Mouse (Mus musculus): ENCODE results near the gene Il15ra.

Gene Il15ra

DNA sequence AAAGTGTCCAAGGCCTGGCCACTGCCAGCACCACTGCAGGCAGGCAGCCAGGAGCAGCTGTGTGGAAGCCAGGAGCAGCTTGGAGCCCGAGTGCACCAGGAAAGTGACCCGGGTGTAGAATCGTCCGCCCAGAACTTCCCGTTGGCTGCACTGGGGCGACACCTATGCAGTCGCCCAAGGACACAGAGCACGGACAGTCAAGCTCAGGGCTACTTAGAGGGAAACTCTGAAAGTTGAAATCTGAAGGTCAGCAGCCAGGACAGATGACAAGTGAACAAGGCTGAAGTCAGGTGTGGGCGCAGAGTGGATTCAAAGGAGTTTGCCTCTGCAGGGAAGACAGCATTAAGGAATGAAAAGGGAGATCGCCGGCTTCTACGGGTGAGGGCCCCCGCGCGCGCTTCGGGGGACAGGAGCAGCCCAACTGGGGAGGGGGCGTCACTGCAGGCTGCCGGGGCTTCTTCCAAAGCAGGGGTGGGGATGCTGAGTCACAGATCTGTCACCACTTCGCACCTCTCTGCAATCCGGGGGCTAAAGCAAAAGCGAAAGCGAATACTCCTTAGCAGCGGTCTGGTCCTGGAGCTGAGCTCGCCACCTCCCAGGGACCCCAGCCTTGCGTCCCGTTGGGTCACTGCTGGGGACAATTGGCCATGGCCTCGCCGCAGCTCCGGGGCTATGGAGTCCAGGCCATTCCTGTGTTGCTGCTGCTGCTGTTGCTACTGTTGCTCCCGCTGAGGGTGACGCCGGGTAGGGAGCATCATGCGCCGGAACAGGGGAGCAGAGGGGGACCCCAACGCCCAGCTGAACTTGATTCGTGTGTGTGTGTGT, at the start of gene Il15ra:
Gene Il15ra, plus strand, starts transcription at position 90 of the 825 bp plus-strand sequence.
- in situ Hi-C loops (cut with MboI; ENCODE audit: low pct_unique_long_range_greater_than_20kb in 1 of 2, low sequenced_read_pairs in 2 of 2, unreplicated experiment in 1 of 2): no loop called here

DNA sequence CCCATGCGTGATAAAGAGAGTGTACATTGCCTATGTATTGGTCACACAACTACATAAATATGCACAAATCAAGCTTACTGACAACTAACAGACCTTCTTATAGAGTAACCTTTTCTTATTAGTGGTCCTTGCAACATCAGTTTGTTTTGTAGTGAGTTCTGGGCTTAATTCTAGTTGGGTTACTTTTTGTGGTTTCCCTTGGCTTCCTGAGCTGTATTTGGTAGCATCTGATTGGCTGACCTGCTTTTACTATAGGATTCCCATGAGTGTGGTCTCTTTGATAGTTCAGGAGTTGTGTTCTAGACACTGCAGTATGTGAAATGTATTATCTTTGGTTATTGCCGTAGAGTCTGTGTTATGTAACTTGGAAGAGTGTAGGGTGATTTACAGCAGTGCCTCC, 47.5 kb upstream of the Il15ra start:
- in situ Hi-C loops (cut with MboI; ENCODE audit: low pct_unique_long_range_greater_than_20kb in 1 of 2, low sequenced_read_pairs in 2 of 2, unreplicated experiment in 1 of 2): no loop called here

DNA sequence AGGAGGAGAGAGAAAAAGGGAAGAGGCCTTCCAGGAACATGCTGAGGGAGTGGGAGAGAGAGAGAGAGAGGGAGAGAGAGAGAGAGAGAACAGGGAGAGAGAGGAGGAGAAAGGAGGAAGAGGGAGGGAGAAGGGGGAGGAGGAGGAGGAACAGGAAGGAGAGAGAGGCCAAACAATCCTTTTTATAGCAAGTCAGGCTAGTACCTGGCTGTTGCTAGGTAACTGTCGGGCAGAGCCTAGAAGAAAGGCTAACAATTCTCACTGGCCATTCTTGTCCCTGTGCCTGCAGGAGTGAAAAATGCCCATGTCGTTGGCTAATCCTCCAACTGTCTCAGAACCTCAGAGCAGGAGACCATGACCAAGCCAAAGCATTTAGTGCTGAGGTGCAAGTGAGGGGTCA, 45.8 kb upstream of the Il15ra start:
- in situ Hi-C loops (cut with MboI; ENCODE audit: low pct_unique_long_range_greater_than_20kb in 1 of 2, low sequenced_read_pairs in 2 of 2, unreplicated experiment in 1 of 2): no loop called here

DNA sequence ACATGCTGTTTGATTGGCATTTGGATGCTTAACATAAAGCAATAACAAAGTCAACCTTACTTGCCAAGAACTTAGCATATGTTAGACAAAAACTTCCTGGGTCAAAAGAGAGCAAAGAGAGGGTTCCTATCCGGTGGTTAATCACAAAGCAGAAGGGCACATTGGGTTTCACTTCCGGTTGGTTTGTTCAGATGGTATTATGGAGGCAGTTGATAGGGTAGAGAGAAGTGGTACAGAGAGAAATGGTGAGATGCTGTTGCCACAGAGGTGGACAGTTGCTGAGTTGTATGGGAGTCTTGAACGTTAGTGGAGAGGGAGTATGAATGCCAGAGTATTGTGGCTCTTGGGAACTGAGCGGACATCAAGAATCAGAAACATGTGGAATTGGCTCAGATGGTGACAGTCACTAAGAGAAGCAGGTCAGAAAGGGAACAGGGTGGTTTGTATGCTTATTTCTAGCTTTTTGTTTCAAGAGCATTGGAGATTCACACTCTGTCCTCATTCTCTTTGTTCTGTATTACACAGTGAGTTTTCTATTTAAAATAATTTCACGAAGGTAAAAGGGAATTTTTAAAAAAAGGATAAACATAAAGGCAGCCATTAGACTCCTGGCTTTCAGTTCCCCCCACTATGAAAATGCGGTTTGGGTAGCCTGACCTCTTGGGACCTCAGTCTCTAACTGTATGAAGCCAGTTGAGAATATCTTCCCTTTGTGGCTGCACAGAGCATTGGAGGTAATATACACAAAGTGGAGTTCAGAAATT, 42.8 kb upstream of the Il15ra start:
- in situ Hi-C loops (cut with MboI; ENCODE audit: low pct_unique_long_range_greater_than_20kb in 1 of 2, low sequenced_read_pairs in 2 of 2, unreplicated experiment in 1 of 2): no loop called here

DNA sequence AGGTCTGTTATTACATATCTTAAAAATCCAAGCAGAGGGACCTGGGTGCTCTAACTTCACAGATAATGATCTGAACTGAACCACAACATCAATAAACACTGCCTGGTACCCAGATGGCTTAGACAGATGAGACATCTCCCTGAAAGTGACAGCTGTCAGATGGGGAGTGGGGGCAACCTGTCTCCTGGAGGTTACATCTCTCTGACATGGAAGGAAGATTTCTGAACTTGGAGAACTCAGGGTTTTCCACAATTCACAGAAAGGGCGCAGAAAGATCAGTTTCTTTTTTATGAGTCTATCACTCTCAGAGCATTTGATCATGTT, 42.2 kb upstream of the Il15ra start:
- in situ Hi-C loops (cut with MboI; ENCODE audit: low pct_unique_long_range_greater_than_20kb in 1 of 2, low sequenced_read_pairs in 2 of 2, unreplicated experiment in 1 of 2): no loop called here

DNA sequence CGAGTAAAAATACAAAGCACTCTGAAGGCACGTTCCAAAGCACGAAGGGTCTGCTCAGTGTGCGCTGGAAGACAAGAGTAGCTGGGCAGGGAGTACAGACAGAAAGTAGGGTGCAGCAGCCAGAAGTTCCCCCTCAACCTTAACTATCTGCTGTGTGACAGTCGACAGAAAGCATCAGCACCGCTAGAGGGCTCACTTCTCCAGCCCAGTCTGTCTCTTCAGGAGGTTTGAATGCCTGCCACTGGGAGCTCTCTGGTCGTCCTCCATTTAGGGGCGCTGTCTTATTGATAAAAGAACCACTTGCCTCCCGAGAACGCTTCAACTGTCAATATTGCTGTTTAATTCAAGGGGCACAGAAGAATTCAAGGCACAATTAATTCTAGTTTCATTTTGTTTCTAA, 41.1 kb upstream of the Il15ra start:
- in situ Hi-C loops (cut with MboI; ENCODE audit: low pct_unique_long_range_greater_than_20kb in 1 of 2, low sequenced_read_pairs in 2 of 2, unreplicated experiment in 1 of 2): no loop called here

DNA sequence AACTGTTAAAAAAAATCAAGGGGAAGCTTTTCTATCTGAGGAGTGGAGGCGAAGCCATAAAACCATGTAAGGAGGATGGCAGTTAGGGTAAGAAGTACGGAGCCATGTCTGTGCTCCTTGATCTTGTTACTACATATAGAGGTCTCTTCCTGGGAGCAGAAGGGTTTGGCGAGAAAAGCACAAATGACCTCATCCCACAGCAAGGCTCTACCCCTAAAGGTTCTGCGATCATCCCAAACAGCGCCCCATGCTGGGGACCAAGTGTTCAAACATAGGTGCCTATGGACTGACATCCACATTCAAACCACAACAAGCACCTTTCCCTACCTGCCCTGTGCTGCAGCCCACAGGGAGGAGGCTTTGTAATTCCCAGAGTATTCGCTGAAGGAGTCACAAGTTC, 40.7 kb upstream of the Il15ra start:
- in situ Hi-C loops (cut with MboI; ENCODE audit: low pct_unique_long_range_greater_than_20kb in 1 of 2, low sequenced_read_pairs in 2 of 2, unreplicated experiment in 1 of 2): no loop called here

DNA sequence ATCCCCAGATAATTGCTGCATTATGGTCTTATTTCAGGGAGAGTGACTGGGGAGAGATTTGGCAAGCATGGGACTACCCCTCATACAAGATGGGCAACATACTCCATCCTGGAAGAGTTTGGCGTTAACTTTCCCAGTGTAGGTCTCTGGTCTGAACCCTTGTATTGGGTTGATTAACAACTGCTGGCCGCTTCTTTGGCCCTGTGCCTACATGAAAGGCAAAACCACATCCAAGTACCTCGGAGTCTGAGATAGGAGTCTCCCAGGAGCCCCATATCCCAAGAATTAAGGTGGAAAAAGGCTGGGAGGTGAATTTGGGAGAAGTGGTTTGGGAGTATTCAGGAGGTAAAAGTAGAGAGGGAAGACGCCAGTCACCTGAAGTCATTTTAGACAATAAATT, 40.3 kb upstream of the Il15ra start:
- in situ Hi-C loops (cut with MboI; ENCODE audit: low pct_unique_long_range_greater_than_20kb in 1 of 2, low sequenced_read_pairs in 2 of 2, unreplicated experiment in 1 of 2): no loop called here

DNA sequence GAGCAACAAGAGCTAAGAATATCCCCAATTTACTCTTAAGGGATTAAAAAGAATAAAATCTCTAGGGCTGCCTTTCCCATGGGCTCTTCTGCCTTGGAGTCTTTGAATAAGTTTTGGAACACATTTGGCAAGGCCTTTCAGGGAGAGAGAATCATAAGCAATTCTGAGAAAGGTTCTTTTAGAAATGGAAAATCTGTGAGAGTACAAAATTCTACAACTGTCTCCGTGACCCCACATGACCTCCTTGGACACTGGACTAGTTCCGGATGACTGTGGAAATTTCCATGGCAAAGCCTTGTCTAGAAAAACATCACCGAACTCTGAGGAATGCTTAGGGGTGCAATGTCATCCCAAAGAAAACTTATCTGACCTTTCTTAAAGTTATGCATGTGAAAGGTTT, 39.8 kb upstream of the Il15ra start:
- in situ Hi-C loops (cut with MboI; ENCODE audit: low pct_unique_long_range_greater_than_20kb in 1 of 2, low sequenced_read_pairs in 2 of 2, unreplicated experiment in 1 of 2): no loop called here

DNA sequence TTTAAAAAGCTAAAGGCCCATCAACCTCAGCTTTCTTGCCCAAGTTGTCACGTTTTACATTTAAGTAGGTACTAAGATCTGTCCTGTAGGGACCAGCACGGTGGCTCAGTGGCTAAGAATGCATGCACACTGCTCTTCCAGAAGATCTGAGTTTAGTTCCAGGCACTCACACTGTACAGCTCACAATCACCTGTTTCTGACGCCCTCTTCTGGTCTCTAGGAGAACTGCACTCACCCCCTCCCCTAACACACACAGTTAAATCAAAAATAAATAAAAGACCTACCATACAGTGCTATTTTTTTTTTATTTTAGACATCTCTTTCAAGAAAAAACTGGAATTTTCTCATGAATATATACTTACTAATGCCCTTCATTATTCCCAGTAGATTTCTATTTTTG, 32.9 kb upstream of the Il15ra start:
- in situ Hi-C loops (cut with MboI; ENCODE audit: low pct_unique_long_range_greater_than_20kb in 1 of 2, low sequenced_read_pairs in 2 of 2, unreplicated experiment in 1 of 2): no loop called here

DNA sequence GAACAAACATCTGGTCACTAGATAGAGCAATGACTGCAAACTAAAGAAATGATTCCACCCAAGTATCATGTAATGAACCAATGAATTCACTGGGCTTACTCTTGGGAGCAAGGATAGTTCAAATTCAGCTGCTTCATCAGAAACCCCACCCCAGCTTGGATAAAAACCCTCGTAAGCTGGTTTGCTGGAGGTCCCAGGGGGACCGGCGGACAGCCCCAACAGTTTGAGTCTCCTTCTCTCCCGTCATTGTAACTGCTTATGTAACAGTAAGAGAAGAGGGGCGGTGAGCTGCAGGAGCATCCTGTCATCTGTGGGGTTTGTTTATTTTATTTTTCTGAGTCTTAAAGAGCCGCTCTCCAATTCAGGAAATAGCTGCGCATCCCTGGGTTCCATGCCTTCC, 25.5 kb upstream of the Il15ra start:
- in situ Hi-C loops (cut with MboI; ENCODE audit: low pct_unique_long_range_greater_than_20kb in 1 of 2, low sequenced_read_pairs in 2 of 2, unreplicated experiment in 1 of 2): loop anchor here in 1 of 2 experiments (25.0 kb wide), 1 partner anchor 342 kb away; no protein-coding TSS in a partner anchor

DNA sequence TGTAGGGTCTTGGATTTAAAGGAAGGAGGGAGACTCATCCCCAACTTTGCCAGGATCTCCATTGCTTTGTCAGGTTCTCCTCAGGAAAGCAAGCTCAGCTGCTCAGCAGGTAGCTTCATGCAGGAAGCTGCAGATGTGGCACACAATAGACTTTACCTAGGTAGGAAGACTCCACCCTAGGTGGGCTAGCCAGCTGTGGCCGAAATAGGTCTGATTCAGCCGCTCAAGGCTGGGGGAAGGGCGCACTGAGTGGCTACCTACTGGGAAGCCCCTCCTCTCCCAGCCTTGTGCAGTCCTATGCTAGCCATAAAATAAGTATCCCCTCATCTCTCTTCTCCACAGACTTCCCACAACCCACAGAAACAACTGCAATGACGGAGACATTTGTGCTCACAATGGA, 22.4 kb upstream of the Il15ra start:
- in situ Hi-C loops (cut with MboI; ENCODE audit: low pct_unique_long_range_greater_than_20kb in 1 of 2, low sequenced_read_pairs in 2 of 2, unreplicated experiment in 1 of 2): loop anchor here in 1 of 2 experiments (25.0 kb wide), 1 partner anchor 345 kb away; no protein-coding TSS in a partner anchor

DNA sequence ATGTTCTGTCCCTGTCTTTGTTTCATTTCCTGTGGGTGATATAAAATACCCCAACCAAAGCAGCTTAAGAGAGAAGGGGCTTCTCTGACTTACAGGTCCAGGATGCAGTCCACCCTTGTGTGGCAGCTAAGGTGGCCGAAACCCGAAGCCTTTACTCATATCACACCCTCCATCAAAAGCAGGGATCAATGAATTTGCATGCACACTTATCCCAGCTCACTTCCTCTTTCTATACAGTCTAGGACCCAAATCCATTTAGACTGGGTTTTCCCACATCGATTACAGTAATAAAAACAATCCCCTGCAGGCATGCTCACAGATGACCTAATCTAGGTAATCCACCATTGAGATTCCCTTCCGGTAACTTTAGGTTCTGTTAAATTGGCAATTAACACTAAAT, 18.6 kb upstream of the Il15ra start:
- in situ Hi-C loops (cut with MboI; ENCODE audit: low pct_unique_long_range_greater_than_20kb in 1 of 2, low sequenced_read_pairs in 2 of 2, unreplicated experiment in 1 of 2): loop anchor here in 1 of 2 experiments (25.0 kb wide), 1 partner anchor 349 kb away; no protein-coding TSS in a partner anchor

DNA sequence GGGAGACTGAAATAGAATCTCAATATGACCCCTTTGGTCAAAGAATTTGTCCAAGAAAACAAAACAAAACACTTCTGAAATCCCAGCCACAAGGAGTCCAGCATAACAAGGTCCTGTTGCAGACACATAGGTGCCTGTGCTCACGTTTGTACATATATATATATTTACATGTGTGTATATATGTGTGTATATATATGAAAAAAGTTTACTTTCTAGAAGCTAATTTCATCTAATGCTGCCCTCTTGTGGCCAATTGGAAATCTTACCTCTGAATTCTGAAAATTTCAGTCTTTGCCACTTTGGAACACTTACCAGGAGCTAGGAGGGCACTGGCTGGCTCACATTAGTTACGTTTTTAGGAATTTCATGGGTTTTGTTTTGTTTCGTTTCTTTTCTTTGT, 17.7 kb upstream of the Il15ra start:
- in situ Hi-C loops (cut with MboI; ENCODE audit: low pct_unique_long_range_greater_than_20kb in 1 of 2, low sequenced_read_pairs in 2 of 2, unreplicated experiment in 1 of 2): loop anchor here in 1 of 2 experiments (25.0 kb wide), 1 partner anchor 350 kb away; no protein-coding TSS in a partner anchor

DNA sequence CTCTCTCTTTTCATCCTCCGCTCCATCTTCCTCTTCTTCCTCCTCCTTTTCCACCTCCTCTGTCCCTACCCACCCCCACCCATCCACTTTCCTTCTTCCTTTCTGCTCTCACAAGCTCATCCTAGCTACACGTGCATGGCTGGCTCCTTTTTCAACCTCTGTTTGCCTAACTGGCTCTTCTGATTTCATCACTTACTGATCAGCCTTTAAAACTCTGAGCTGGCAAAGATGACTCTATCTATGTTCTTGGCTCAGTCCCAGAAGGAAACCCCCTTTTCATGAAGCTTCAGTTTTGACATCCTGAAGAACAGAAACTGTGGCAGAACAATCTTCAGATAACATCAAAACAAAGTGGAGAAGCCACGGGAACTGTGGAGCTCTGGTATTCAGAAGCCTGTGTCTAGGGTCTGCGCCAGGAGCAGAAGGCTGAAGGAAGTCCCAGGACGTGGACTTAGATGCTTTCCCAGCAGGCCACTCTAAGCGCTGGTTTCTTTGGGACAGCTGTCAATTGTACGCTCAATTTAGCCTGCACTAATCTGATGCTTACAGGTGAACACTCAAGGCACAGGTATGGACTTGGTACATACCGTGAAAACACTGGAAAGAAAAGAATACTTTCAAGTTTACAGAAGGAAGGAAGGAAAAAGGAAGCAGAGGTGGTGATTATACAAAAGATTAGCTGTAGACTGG, 14.7 kb upstream of the Il15ra start:
- in situ Hi-C loops (cut with MboI; ENCODE audit: low pct_unique_long_range_greater_than_20kb in 1 of 2, low sequenced_read_pairs in 2 of 2, unreplicated experiment in 1 of 2): loop anchor here in 1 of 2 experiments (25.0 kb wide), 1 partner anchor 353 kb away; no protein-coding TSS in a partner anchor

DNA sequence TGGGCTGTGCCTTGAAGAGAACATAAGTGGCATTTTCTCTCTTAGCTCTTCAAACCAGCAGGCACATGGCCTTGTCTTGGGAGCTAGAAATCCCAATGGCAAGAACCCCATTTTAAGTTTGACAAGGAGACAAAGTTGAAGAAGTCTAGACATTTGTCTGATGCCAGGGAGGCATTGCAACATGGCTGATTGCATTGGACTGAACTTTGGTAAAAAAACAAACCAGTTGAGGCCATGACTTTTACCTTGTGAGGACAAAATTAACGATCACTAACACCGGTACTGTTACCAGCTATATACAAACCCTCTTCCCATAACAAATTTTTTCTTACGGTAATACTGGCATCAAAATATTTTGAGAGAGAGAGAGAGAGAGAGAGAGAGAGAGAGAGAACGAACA, 11.7 kb upstream of the Il15ra start:
- in situ Hi-C loops (cut with MboI; ENCODE audit: low pct_unique_long_range_greater_than_20kb in 1 of 2, low sequenced_read_pairs in 2 of 2, unreplicated experiment in 1 of 2): loop anchor here in 1 of 2 experiments (25.0 kb wide), 1 partner anchor 356 kb away; no protein-coding TSS in a partner anchor

DNA sequence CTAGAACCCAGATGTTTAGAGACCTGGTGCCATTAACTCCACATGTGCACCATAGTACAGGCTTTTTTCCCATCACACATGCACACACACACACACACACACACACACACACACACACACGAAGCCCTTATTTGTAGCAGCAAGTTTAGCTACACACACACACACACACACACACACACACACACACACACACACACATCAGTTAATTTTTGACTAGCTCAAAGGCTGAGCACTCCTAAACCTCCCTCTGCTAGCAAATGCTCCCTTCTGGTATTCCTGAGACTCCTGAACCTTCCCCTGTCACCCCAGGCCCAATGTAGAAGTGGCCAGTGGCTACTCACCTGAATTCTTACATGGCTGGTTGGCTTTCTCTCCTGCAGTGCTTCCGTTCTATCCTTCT, 11.0 kb upstream of the Il15ra start:
- in situ Hi-C loops (cut with MboI; ENCODE audit: low pct_unique_long_range_greater_than_20kb in 1 of 2, low sequenced_read_pairs in 2 of 2, unreplicated experiment in 1 of 2): loop anchor here in 1 of 2 experiments (25.0 kb wide), 1 partner anchor 357 kb away; no protein-coding TSS in a partner anchor

DNA sequence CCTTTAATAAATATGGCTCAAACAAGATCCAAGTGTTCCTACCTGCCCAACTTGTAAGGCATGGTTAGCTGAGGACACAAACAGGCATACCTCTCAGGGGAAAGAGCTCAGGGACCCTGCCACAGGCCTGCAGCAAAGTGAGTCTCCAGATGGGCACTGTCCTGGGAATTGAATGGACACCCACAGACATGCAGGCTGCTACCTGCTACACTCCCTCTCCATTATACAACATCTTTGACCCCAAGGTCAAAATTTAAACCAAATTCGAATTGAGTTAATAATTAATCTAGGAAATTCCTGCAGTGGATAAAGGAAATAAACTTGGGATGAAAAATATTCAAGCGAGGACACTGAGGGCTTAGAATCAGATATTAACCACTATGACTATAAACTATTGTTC, 9.2 kb upstream of the Il15ra start:
- in situ Hi-C loops (cut with MboI; ENCODE audit: low pct_unique_long_range_greater_than_20kb in 1 of 2, low sequenced_read_pairs in 2 of 2, unreplicated experiment in 1 of 2): loop anchor here in 1 of 2 experiments (25.0 kb wide), 1 partner anchor 359 kb away; no protein-coding TSS in a partner anchor

DNA sequence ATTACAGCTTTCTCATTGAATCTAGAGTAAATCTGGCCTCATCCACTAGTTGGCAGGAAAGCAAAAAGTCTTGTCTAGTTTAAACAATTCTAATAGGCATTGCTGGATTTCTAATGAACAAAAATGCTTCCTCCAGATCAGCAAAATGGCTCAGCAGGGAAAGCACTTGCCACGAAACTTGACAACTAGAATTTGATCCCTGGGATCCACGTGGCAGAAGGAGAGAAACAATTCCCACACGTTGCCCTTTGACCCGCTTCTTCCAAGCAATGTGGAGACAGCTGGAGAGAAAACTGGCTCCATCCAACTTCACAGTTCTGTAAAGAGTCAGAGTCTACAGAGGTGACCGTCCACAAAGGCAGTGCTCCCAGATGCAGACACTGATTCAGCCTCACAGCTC, 6.1 kb upstream of the Il15ra start:
- in situ Hi-C loops (cut with MboI; ENCODE audit: low pct_unique_long_range_greater_than_20kb in 1 of 2, low sequenced_read_pairs in 2 of 2, unreplicated experiment in 1 of 2): loop anchor here in 1 of 2 experiments (25.0 kb wide), 1 partner anchor 362 kb away; no protein-coding TSS in a partner anchor
